Mouse (Mus musculus): ENCODE data around the gene Wnt10a. TPM values are rescaled to one million over a fixed set of nuclear protein-coding genes. Genes with fewer than 3 reads are reported as not detected.
A peak's percentile ranks its signal among the peaks of the same experiment; 100 is the strongest.

The Wnt10a gene
- polyA plus RNA-seq, 1 experiment from 2014 or later, result 6.7 TPM

DNA sequence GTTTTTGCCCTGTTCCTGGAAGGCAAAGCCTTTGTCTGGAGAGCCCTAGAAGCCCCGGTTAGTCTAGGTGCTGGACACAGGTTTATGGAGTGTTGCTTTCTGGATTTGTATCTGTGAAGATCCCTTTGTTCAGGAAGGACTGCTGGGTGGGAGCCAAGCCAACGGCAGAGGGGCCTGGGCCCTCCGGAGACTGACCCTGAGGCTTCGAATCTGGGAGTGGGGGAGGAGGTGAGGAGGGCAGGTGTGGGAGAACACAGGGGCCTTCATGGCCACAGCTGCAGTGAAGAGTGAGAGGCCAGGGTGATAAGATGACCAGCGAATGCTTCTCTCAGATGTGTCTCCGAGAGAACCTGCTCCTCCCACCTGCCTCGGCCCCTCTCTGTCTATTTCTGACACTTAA is 17.3 kb upstream of the Wnt10a start:
- ATAC-seq (ENCODE audit: low read depth) (no peak), DNase-seq (ENCODE audit: low spot score) (no peak)
- WGBS, result 7% methylated on average over 7 of the region's 7 CpGs
- peaks cover 77% of the 10 kb centered on the region for H3K27me3 ChIP-seq (replicated peaks; ENCODE audit: control insufficient read depth, insufficient read depth, low read length)
- H3K9me3 ChIP-seq (ENCODE audit: control insufficient read depth, low read length), result no peaks in the 10 kb centered on the region
- H3K4me2 ChIP-seq (ENCODE audit: low read depth, low read length), result peak overlapping the region; percentile 87
- H3K27ac ChIP-seq (replicated peaks; ENCODE audit: low read depth, low read length), result no peak overlapping the region
- no peaks in the 10 kb centered on the region for H3K36me3 ChIP-seq (ENCODE audit: control insufficient read depth, insufficient read depth, low read length)
- H3K9ac ChIP-seq (ENCODE audit: low read depth, low read length), result no peak overlapping the region
- peaks cover 16% of the 10 kb centered on the region for H3K4me1 ChIP-seq (ENCODE audit: control insufficient read depth, insufficient read depth, low read length)
- H3K4me3 ChIP-seq (ENCODE audit: low read depth, low read length), result peak overlapping the region; percentile 54

DNA sequence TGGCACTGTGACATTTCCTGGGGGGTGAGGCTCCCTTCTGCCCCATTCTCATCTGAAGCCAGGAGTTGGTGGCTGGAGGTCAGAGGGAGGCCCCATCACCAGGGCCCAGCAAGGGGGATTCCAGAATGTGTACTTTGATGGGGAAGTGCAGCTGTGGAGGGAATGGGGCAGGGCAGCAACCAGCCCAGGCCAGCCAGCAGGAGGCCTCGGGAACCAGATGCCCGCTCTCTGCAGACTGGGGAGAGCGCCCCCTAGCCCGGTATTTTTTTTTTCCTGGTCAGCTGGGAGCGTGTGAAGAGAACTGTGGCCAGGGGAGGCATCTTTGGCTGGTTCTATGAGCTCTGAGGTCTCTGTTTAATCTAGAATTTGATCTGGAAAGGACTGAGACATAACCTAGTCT is 15.5 kb upstream of the Wnt10a start:
- Histone ChIP-seq H3K4me2 (ENCODE audit: low read depth, low read length) (peak overlapping the region; percentile 10; the same call in 1 of the 2 replicates), H3K36me3 (ENCODE audit: control insufficient read depth, insufficient read depth, low read length) (no peaks in the 10 kb centered on the region), H3K27me3 (replicated peaks; ENCODE audit: control insufficient read depth, insufficient read depth, low read length) (peaks cover 69% of the 10 kb centered on the region), H3K9me3 (ENCODE audit: control insufficient read depth, low read length) (no peaks in the 10 kb centered on the region), H3K4me3 (ENCODE audit: low read depth, low read length) (no peak overlapping the region), H3K4me1 (ENCODE audit: control insufficient read depth, insufficient read depth, low read length) (peaks cover 10% of the 10 kb centered on the region), H3K27ac (replicated peaks; ENCODE audit: low read depth, low read length) (no peak overlapping the region), H3K9ac (ENCODE audit: low read depth, low read length) (no peak overlapping the region)
- 3% methylated on average over 4 of the region's 5 CpGs for WGBS
- no peak for DNase-seq (ENCODE audit: low spot score)
- ATAC-seq (ENCODE audit: low read depth), result no peak

DNA sequence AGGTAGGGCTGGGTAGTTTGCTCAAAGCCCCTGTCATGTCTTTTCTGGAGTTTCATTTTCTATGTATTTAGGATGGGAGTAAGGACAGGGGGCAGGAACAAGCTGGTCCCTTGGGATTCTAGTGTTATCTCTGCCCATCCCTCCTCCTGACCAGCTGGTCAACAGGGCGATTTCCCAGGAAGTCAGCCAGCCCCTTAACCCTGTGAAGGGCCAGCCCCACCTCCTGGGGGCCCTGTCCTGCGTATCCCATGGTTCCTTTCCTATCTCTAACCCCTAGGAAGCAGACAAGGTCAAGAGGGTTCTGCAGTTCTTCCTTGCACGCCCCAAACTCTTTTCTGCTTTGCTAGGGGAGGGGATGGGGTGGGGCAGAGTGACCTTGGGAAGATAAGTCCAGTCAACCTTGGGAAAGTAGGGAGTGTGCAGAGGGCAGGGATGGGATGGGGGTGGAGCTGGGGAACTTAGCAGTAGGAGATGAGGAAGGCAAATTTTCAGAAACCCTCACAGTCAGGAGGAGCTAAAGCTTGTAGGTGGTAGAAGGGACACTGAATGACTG is 12.3 kb upstream of the Wnt10a start:
- 32% methylated on average over 3 of the region's 3 CpGs for WGBS
- no peak for DNase-seq (ENCODE audit: low spot score)
- no peaks in the 10 kb centered on the region for H3K9me3 ChIP-seq (ENCODE audit: control insufficient read depth, low read length)
- H3K4me2 ChIP-seq (ENCODE audit: low read depth, low read length), result no peak overlapping the region
- no peak overlapping the region for H3K9ac ChIP-seq (ENCODE audit: low read depth, low read length)
- peaks cover 12% of the 10 kb centered on the region; the same call in 1 of the 2 replicates for H3K4me1 ChIP-seq (ENCODE audit: control insufficient read depth, insufficient read depth, low read length)
- H3K27ac ChIP-seq (replicated peaks; ENCODE audit: low read depth, low read length), result no peak overlapping the region
- no peaks in the 10 kb centered on the region for H3K36me3 ChIP-seq (ENCODE audit: control insufficient read depth, insufficient read depth, low read length)
- no peak for ATAC-seq (ENCODE audit: low read depth)
- no peak overlapping the region for H3K4me3 ChIP-seq (ENCODE audit: low read depth, low read length)
- H3K27me3 ChIP-seq (replicated peaks; ENCODE audit: control insufficient read depth, insufficient read depth, low read length), result peaks cover 74% of the 10 kb centered on the region

DNA sequence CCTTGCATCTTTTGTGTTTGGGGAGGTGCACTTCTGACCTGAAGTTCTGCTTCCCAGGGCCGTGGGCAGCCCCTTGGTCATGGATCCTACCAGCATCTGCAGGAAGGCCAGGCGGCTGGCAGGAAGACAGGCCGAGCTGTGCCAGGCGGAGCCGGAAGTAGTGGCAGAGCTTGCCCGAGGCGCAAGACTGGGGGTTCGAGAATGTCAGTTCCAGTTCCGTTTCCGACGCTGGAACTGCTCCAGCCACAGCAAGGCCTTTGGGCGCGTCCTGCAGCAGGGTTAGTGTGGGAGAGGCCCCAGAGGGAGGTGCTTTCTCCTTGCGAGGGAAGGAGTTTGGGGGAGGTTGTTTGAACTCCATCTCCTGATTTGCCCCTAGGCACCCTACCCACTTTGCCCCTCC is 9.3 kb upstream of the Wnt10a start:
- H3K9me3 ChIP-seq (ENCODE audit: control insufficient read depth, low read length), result no peaks in the 10 kb centered on the region
- DNase-seq (ENCODE audit: low spot score) (no peak), ATAC-seq (ENCODE audit: low read depth) (no peak)
- H3K4me3 ChIP-seq (ENCODE audit: low read depth, low read length), result no peak overlapping the region
- no peak overlapping the region for H3K9ac ChIP-seq (ENCODE audit: low read depth, low read length)
- peaks cover 80% of the 10 kb centered on the region for H3K27me3 ChIP-seq (replicated peaks; ENCODE audit: control insufficient read depth, insufficient read depth, low read length)
- H3K4me1 ChIP-seq (ENCODE audit: control insufficient read depth, insufficient read depth, low read length), result 0 out of 2 replicates have a peak, but pooled peaks cover 7% of the 10 kb centered on the region
- no peak overlapping the region for H3K4me2 ChIP-seq (ENCODE audit: low read depth, low read length)
- no peaks in the 10 kb centered on the region for H3K36me3 ChIP-seq (ENCODE audit: control insufficient read depth, insufficient read depth, low read length)
- H3K27ac ChIP-seq (replicated peaks; ENCODE audit: low read depth, low read length), result no peak overlapping the region
- WGBS, result 13% methylated on average over 14 of the region's 14 CpGs

DNA sequence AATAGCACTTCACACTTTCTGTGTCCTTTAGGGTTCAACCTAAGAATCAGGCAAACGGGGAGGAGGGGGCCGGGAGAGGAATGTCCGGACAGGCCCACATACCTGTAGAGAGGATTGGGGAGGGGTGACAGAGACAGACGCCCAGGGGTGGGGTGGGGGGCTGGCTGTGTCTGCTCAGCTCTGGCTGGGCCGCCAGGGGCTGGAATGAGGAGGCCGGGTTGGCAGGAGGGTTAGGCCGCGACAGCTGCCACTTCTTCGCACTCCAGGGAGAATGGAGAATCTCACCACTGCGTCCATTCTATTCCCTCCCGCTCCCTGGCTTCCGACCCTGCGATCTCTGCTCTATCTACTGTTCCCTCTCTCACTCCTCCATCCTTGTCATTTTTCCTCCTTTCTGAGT is 7.8 kb upstream of the Wnt10a start:
- Histone ChIP-seq H3K36me3 (ENCODE audit: control insufficient read depth, insufficient read depth, low read length) (no peaks in the 10 kb centered on the region), H3K4me1 (ENCODE audit: control insufficient read depth, insufficient read depth, low read length) (0 out of 2 replicates have a peak, but pooled peaks cover 7% of the 10 kb centered on the region), H3K27ac (replicated peaks; ENCODE audit: low read depth, low read length) (no peak overlapping the region), H3K4me2 (ENCODE audit: low read depth, low read length) (peak overlapping the region; percentile 78), H3K4me3 (ENCODE audit: low read depth, low read length) (peak overlapping the region; percentile 41), H3K9me3 (ENCODE audit: control insufficient read depth, low read length) (no peaks in the 10 kb centered on the region), H3K27me3 (replicated peaks; ENCODE audit: control insufficient read depth, insufficient read depth, low read length) (peaks cover 87% of the 10 kb centered on the region), H3K9ac (ENCODE audit: low read depth, low read length) (no peak overlapping the region)
- WGBS, result 4% methylated on average over 6 of the region's 13 CpGs
- ATAC-seq (ENCODE audit: low read depth), result 0 out of 2 replicates have a peak, but pooled peaks have one; percentile 19
- no peak for DNase-seq (ENCODE audit: low spot score)

DNA sequence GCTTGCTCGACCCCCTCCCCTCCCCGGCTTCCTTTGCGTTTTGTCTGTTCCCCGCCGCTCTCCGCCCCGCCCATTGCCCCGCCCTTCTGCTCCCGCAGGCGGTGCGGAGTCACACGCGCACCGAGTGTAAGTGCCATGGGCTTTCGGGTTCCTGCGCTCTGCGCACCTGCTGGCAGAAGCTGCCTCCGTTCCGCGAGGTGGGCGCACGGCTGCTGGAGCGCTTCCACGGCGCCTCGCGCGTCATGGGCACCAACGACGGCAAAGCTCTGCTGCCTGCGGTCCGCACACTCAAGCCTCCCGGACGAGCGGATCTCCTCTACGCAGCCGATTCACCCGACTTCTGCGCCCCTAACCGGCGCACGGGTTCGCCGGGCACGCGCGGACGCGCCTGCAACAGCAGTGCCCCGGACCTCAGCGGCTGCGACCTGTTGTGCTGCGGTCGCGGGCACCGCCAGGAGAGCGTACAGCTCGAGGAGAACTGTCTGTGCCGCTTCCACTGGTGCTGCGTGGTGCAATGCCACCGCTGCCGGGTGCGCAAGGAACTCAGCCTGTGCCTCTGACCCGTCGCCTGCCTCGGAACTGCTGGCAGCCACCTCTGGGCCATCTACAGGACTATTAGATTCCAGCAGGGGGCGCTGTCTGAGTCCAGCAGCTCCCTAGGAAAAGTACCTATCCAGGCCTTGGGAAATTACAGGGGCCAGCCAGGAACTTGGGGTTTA is 7.1 kb upstream of the Wnt10a start:
- Histone ChIP-seq H3K4me2 (ENCODE audit: low read depth, low read length) (peak overlapping the region; percentile 78), H3K9ac (ENCODE audit: low read depth, low read length) (0 out of 2 replicates have a peak overlapping the region, but pooled peaks have one; percentile 5), H3K27ac (replicated peaks; ENCODE audit: low read depth, low read length) (no peak overlapping the region), H3K27me3 (replicated peaks; ENCODE audit: control insufficient read depth, insufficient read depth, low read length) (peaks cover 86% of the 10 kb centered on the region), H3K4me3 (ENCODE audit: low read depth, low read length) (peak overlapping the region; percentile 41), H3K4me1 (ENCODE audit: control insufficient read depth, insufficient read depth, low read length) (peaks cover 14% of the 10 kb centered on the region), H3K36me3 (ENCODE audit: control insufficient read depth, insufficient read depth, low read length) (no peaks in the 10 kb centered on the region), H3K9me3 (ENCODE audit: control insufficient read depth, low read length) (no peaks in the 10 kb centered on the region)
- ATAC-seq (ENCODE audit: low read depth), result no peak
- 1% methylated on average over 56 of the region's 67 CpGs for WGBS
- no peak for DNase-seq (ENCODE audit: low spot score)

- Histone ChIP-seq H3K27me3 (replicated peaks; ENCODE audit: control insufficient read depth, insufficient read depth, low read length) (peaks cover 90% of the 10 kb centered on the region), H3K9me3 (ENCODE audit: control insufficient read depth, low read length) (no peaks in the 10 kb centered on the region), H3K4me2 (ENCODE audit: low read depth, low read length) (no peak overlapping the region), H3K9ac (ENCODE audit: low read depth, low read length) (no peak overlapping the region), H3K27ac (replicated peaks; ENCODE audit: low read depth, low read length) (no peak overlapping the region), H3K4me1 (ENCODE audit: control insufficient read depth, insufficient read depth, low read length) (peaks cover 36% of the 10 kb centered on the region), H3K4me3 (ENCODE audit: low read depth, low read length) (no peak overlapping the region), H3K36me3 (ENCODE audit: control insufficient read depth, insufficient read depth, low read length) (no peaks in the 10 kb centered on the region)
- WGBS, result 5% methylated on average over 7 of the region's 7 CpGs
- ATAC-seq (ENCODE audit: low read depth) (peak; percentile 37; the same call in 1 of the 2 replicates), DNase-seq (ENCODE audit: low spot score) (peak; percentile 80)
Measured at GRCm38 (mm10) chr1:74787846-74788245, 3.5 kb upstream of the Wnt10a start.

GRCm38 (mm10) chr1:74788603-74789176 is 2.6 kb upstream of the Wnt10a start:
- Histone ChIP-seq H3K9ac (ENCODE audit: low read depth, low read length) (no peak overlapping the region), H3K27ac (replicated peaks; ENCODE audit: low read depth, low read length) (no peak overlapping the region), H3K36me3 (ENCODE audit: control insufficient read depth, insufficient read depth, low read length) (no peaks in the 10 kb centered on the region), H3K9me3 (ENCODE audit: control insufficient read depth, low read length) (no peaks in the 10 kb centered on the region), H3K4me1 (ENCODE audit: control insufficient read depth, insufficient read depth, low read length) (peaks cover 33% of the 10 kb centered on the region), H3K4me2 (ENCODE audit: low read depth, low read length) (no peak overlapping the region), H3K27me3 (replicated peaks; ENCODE audit: control insufficient read depth, insufficient read depth, low read length) (peaks cover 90% of the 10 kb centered on the region), H3K4me3 (ENCODE audit: low read depth, low read length) (no peak overlapping the region)
- no peak for DNase-seq (ENCODE audit: low spot score)
- no peak for ATAC-seq (ENCODE audit: low read depth)
- 9% methylated on average over 6 of the region's 6 CpGs for WGBS

All from embryonic facial prominence, embryonic 14.5 days (tissue).